Mouse (Mus musculus) intestine, postnatal 0 days (tissue): ENCODE measurements around the gene Mafk. TPM values are rescaled to one million over a fixed set of nuclear protein-coding genes. Genes with fewer than 3 reads are reported as not detected.

ENCODE experiments used
- ATAC-seq: fragments of 200-750 bp; cut with Nextera tagmentation; 2 replicates; pipeline ENCODE4 v1.8.0; 2017; ENCODE audit warnings: mild to moderate bottlenecking, moderate TSS enrichment, moderate library complexity
- H3K27ac ChIP-seq: fragments of 300-500 bp; sonication (generic); 2 replicates; pipeline ENCODE4 v1.5.1; 2014; ENCODE audit warnings: mild to moderate bottlenecking, low read depth, low read length, moderate library complexity
- H3K27me3 ChIP-seq: fragments of 300-500 bp; sonication (generic); replicated peaks from 2 replicates; pipeline ENCODE4 v1.6.1; 2014; ENCODE audit warnings: low read length, mixed read lengths; ENCODE audit not compliant: control insufficient read depth, insufficient read depth
- H3K36me3 ChIP-seq: fragments of 300-500 bp; sonication (generic); 2 replicates; pipeline ENCODE4 v1.6.1; 2014; ENCODE audit warnings: mild to moderate bottlenecking, moderate library complexity; ENCODE audit not compliant: control insufficient read depth, insufficient read depth
- H3K4me1 ChIP-seq: fragments of 300-500 bp; sonication (generic); replicated peaks from 2 replicates; pipeline ENCODE4 v1.6.1; 2014; ENCODE audit warnings: antibody characterized with exemption, low read length, mixed read lengths; ENCODE audit not compliant: control insufficient read depth, insufficient read depth
- H3K4me2 ChIP-seq: fragments of 300-500 bp; sonication (generic); replicated peaks from 2 replicates; pipeline ENCODE4 v1.6.1; 2014; ENCODE audit warnings: low read depth, mild to moderate bottlenecking, moderate library complexity
- H3K4me3 ChIP-seq: fragments of 300-500 bp; sonication (generic); 2 replicates; pipeline ENCODE4 v1.5.1; 2014; ENCODE audit warnings: low read depth, low read length
- H3K9ac ChIP-seq: fragments of 300-500 bp; sonication (generic); 2 replicates; pipeline ENCODE4 v1.6.1; 2014; ENCODE audit warnings: mild to moderate bottlenecking, low read depth, low read length
- H3K9me3 ChIP-seq: fragments of 300-500 bp; sonication (generic); 2 replicates; pipeline ENCODE4 v1.6.1; 2016; ENCODE audit warnings: mixed run types; ENCODE audit not compliant: control insufficient read depth
- CTCF ChIP-seq: sonication (generic); IDR thresholded peaks from 2 replicates; pipeline ENCODE4 v1.5.1; 2016; ENCODE audit warnings: low read depth, mild to moderate bottlenecking, control low read depth, antibody characterized with exemption, moderate library complexity
- WGBS: fragments of 180-500 bp; shearing (Covaris S2); extraction: QIAGEN DNeasy Blood & Tissue Kit; methylation state at CpG from one replicate; pipeline ENCODE4 v1.1.7; 2014; 5-methylcytosine and 5-hydroxymethylcytosine counted together
- polyA plus RNA-seq: library from polyadenylated mRNA; unstranded; fragments of >200 nt; fragmentation: Nextera tagmentation; extraction: Ambion mirVana; gene quantifications from 2 replicates; pipeline ENCODE4 v1.2.1, GENCODE M21; 2015

Gene Mafk
- polyA plus RNA-seq, 1 experiment from 2014 or later: 23.1 TPM

GRCm38 (mm10) chr5:139776966-139777365 is 14.3 kb upstream of the Mafk start:
- Histone ChIP-seq H3K36me3 (peaks cover 14% of the 10 kb centered on the region), H3K9me3 (no peaks in the 10 kb centered on the region), H3K27ac (no peak overlapping the region), H3K4me3 (no peak overlapping the region), H3K4me2 (no peak overlapping the region), H3K9ac (no peak overlapping the region), H3K4me1 (0 out of 2 replicates have a peak, but pooled peaks cover 5% of the 10 kb centered on the region), H3K27me3 (no peaks in the 10 kb centered on the region)
- no peak for ATAC-seq
- TF ChIP-seq CTCF: no peak
- WGBS: 75% methylated on average over 5 of the region's 5 CpGs

GRCm38 (mm10) chr5:139781406-139781805 is 9.9 kb upstream of the Mafk start:
- Histone ChIP-seq H3K36me3 (no peaks in the 10 kb centered on the region), H3K27ac (no peak overlapping the region), H3K4me2 (no peak overlapping the region), H3K4me1 (no peaks in the 10 kb centered on the region), H3K27me3 (no peaks in the 10 kb centered on the region), H3K9me3 (no peaks in the 10 kb centered on the region), H3K4me3 (no peak overlapping the region), H3K9ac (no peak overlapping the region)
- ATAC-seq: no peak
- TF ChIP-seq CTCF: no peak
- 84% methylated on average over 8 of the region's 8 CpGs for WGBS

- no peaks in the 10 kb centered on the region for H3K9me3 ChIP-seq
- 49% methylated on average over 4 of the region's 4 CpGs for WGBS
- H3K4me3 ChIP-seq: no peak overlapping the region
- H3K4me2 ChIP-seq: no peak overlapping the region
- H3K4me1 ChIP-seq: peaks cover 8% of the 10 kb centered on the region
- no peak for ATAC-seq
- no peaks in the 10 kb centered on the region for H3K27me3 ChIP-seq
- H3K27ac ChIP-seq: no peak overlapping the region
- no peak overlapping the region for H3K9ac ChIP-seq
- no peaks in the 10 kb centered on the region for H3K36me3 ChIP-seq
- TF ChIP-seq CTCF: peak; percentile 39
Observed at GRCm38 (mm10) chr5:139789466-139789865, 1.8 kb upstream of the Mafk start.

GRCm38 (mm10) chr5:139792159-139792775 is 954 bp downstream of the Mafk start:
- WGBS: 10% methylated on average over 11 of the region's 11 CpGs
- H3K27me3 ChIP-seq: no peaks in the 10 kb centered on the region
- H3K9ac ChIP-seq: peak overlapping the region; percentile 84
- H3K4me2 ChIP-seq: peak overlapping the region; percentile 96
- peaks cover 4% of the 10 kb centered on the region; the same call in 1 of the 2 replicates for H3K36me3 ChIP-seq
- H3K4me3 ChIP-seq: peak overlapping the region; percentile 65
- H3K4me1 ChIP-seq: peaks cover 24% of the 10 kb centered on the region
- ATAC-seq: no peak
- H3K27ac ChIP-seq: peak overlapping the region; percentile 99
- H3K9me3 ChIP-seq: no peaks in the 10 kb centered on the region
- TF ChIP-seq CTCF: no peak

- TF ChIP-seq CTCF: no peak
- Histone ChIP-seq H3K9me3 (no peaks in the 10 kb centered on the region), H3K4me3 (peak overlapping the region; percentile 65), H3K4me1 (peaks cover 31% of the 10 kb centered on the region), H3K36me3 (peaks cover 4% of the 10 kb centered on the region; the same call in 1 of the 2 replicates), H3K27ac (peak overlapping the region; percentile 99), H3K4me2 (peak overlapping the region; percentile 96), H3K27me3 (no peaks in the 10 kb centered on the region), H3K9ac (peak overlapping the region; percentile 84)
- 8% methylated on average over 3 of the region's 3 CpGs for WGBS
- ATAC-seq: no peak
Observed at GRCm38 (mm10) chr5:139792966-139793337, 1.6 kb downstream of the Mafk start.

GRCm38 (mm10) chr5:139793338-139794089 is 2.2 kb downstream of the Mafk start:
- ATAC-seq: peak; percentile 56
- Histone ChIP-seq H3K4me2 (peak overlapping the region; percentile 96), H3K9ac (peak overlapping the region; percentile 84), H3K4me1 (peaks cover 33% of the 10 kb centered on the region), H3K27ac (peak overlapping the region; percentile 99), H3K36me3 (peaks cover 4% of the 10 kb centered on the region; the same call in 1 of the 2 replicates), H3K9me3 (no peaks in the 10 kb centered on the region), H3K27me3 (no peaks in the 10 kb centered on the region), H3K4me3 (peak overlapping the region; percentile 65)
- no peak for TF ChIP-seq CTCF
- 11% methylated on average over 11 of the region's 11 CpGs for WGBS
